8 mouse cellular contexts compared by ENCODE assay signal in the genomic region with DNA sequence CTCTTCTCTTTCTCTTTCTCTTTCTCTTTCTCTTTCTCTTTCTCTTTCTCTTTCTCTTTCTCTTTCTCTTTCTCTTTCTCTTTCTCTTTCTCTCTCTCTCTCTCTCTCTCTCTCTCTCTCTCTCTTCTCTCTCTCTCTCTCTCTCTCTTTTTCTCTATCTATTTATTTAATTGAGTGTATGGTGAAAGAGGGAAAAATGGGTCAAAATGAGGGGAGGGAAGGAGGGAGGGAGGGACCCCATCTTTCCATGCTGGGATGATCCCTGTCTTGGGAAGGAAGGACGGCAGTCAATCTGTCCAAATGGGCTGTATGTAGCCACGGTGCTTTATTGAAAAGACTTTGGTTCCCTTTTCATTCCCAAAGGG. TPM values are rescaled to one million over a fixed set of nuclear protein-coding genes. Genes with fewer than 3 reads are reported as not detected.
A peak's percentile ranks its signal among the peaks of the same experiment; 100 is the strongest.
DNase-seq lines count a peak whose midpoint lies in the region; ATAC-seq and TF ChIP-seq lines count a peak whose summit lies in the region.
"Not testable (repeated sequence)": the region's sequence is repeated elsewhere in the genome, so short reads cannot be mapped to it uniquely, and the experiment has no call there.

No protein-coding gene starts in this region.

- dilution Hi-C loops in CH12.LX (cut with MboI; ENCODE audit: extremely low pct_ligation_motif_present, extremely low pct_unique_long_range_greater_than_20kb, low sequenced_read_pairs), result not testable (repeated sequence)

- TF ChIP-seq EP300 in CH12.LX (IDR thresholded peaks at IDR 0.05; ENCODE audit: low read length), result not testable (repeated sequence)

- ATAC-seq in heart, embryonic 13.5 days (ENCODE audit: extremely low read depth, insufficient number of reproducible peaks, low FRiP score, low TSS enrichment), result not testable (repeated sequence)

- peak overlapping the region; percentile 65; the same call in 1 of the 2 replicates for H3K9ac ChIP-seq in CH12.LX (ENCODE audit: insufficient read depth, low read depth)
- H3K9ac ChIP-seq in heart, embryonic 13.5 days, result not testable (repeated sequence)

- in situ Hi-C loops in CH12.LX (cut with MboI; ENCODE audit: low pct_ligation_motif_present, low pct_unique_long_range_greater_than_20kb, low sequenced_read_pairs), result not testable (repeated sequence)

- peak overlapping the region; percentile 22; the same call in 1 of the 2 replicates for H3K4me2 ChIP-seq in CH12.LX (ENCODE audit: insufficient read depth, low read depth, poor library complexity, severe bottlenecking)
- peak overlapping the region; percentile 52 for H3K4me2 ChIP-seq in heart, embryonic 13.5 days

- TF ChIP-seq RAD21 in CH12.LX (IDR thresholded peaks at IDR 0.05; ENCODE audit: low read depth, low read length), result not testable (repeated sequence)

- not testable (repeated sequence) for H3K79me2 ChIP-seq in CH12.LX (replicated peaks; ENCODE audit: control insufficient read depth, extremely low read depth, insufficient read depth, poor library complexity, severe bottlenecking)

- not testable (repeated sequence) for DNase-seq in CH12.LX (ENCODE audit: extremely low read depth); spleen, adult 2 months (ENCODE audit: low read depth in 1 of 2, low spot score in 2 of 2)
- peak; percentile 19 for DNase-seq in heart, adult 11 months
- DNase-seq in induced T-regulatory cell, adult 2 months (ENCODE audit: low read depth), result peak; percentile 22
- peak; percentile 46 for DNase-seq in naive thymus-derived CD4-positive, alpha-beta T cell, adult 2 months (ENCODE audit: low read depth)

- H3K4me3 ChIP-seq in CH12.LX (replicated peaks in 1 of 3; ENCODE audit: low read depth in 2 of 3, low read length in 2 of 3, poor library complexity in 1 of 3), result peak overlapping the region; percentile 34 to 54 (median 45)
- 0 out of 2 replicates have a peak overlapping the region, but pooled peaks have one; percentile 20 for H3K4me3 ChIP-seq in brown adipose tissue, adult 24 weeks (ENCODE audit: insufficient read depth, low read depth, low read length)
- not testable (repeated sequence) for H3K4me3 ChIP-seq in heart, embryonic 13.5 days
- peak overlapping the region; percentile 88 for H3K4me3 ChIP-seq in megakaryocyte, embryonic 14.5 days (replicated peaks)
- 0 out of 2 replicates have a peak overlapping the region, but pooled peaks have one; percentile 38 for H3K4me3 ChIP-seq in spleen, adult 2 months (ENCODE audit: extremely low read depth, insufficient read depth, insufficient read length)

- H3K9me3 ChIP-seq in CH12.LX (replicated peaks; ENCODE audit: low read length); heart, embryonic 13.5 days; megakaryocyte, embryonic 14.5 days: not testable (repeated sequence)

- TF ChIP-seq POLR2A in CH12.LX (IDR thresholded peaks at IDR 0.05; ENCODE audit: low read depth, low read length); spleen, adult 2 months (IDR thresholded peaks at IDR 0.05; ENCODE audit: low read depth, low read length): not testable (repeated sequence)

- not testable (repeated sequence) for H3K27ac ChIP-seq in CH12.LX (ENCODE audit: insufficient read depth, low read depth); brown adipose tissue, adult 24 weeks (replicated peaks; ENCODE audit: low read depth, low read length); heart, embryonic 13.5 days (replicated peaks); spleen, adult 2 months (ENCODE audit: insufficient read depth, low read length)

- not testable (repeated sequence) for H3K36me3 ChIP-seq in CH12.LX (replicated peaks in 1 of 2; ENCODE audit: control insufficient read depth in 1 of 2, insufficient read depth in 1 of 2, low read length in 1 of 2); heart, embryonic 13.5 days; megakaryocyte, embryonic 14.5 days (replicated peaks; ENCODE audit: low read length); spleen, adult 2 months (ENCODE audit: control insufficient read depth, insufficient read depth, low read length)

- H3K27me3 ChIP-seq in CH12.LX (replicated peaks); heart, embryonic 13.5 days (replicated peaks); megakaryocyte, embryonic 14.5 days (replicated peaks); spleen, adult 2 months (ENCODE audit: control insufficient read depth, insufficient read depth, low read length): not testable (repeated sequence)

- TF ChIP-seq CTCF in CH12.LX (conservative IDR thresholded peaks at IDR 0.05 in 1 of 2, IDR thresholded peaks at IDR 0.05 in 1 of 2; ENCODE audit: low read depth in 2 of 2, low read length in 2 of 2); spleen, adult 2 months (IDR thresholded peaks at IDR 0.05; ENCODE audit: extremely low read depth, insufficient read depth, insufficient read length, insufficient replicate concordance): not testable (repeated sequence)

- H3K4me1 ChIP-seq in CH12.LX (ENCODE audit: control insufficient read depth in 1 of 2, insufficient read depth in 2 of 2), result peaks cover 12 to 31% of the 10 kb centered on the region in 2 experiments
- not testable (repeated sequence) for H3K4me1 ChIP-seq in brown adipose tissue, adult 24 weeks (ENCODE audit: control insufficient read depth, insufficient read depth, insufficient read length, low read length); spleen, adult 2 months (ENCODE audit: control insufficient read depth, insufficient read depth, insufficient read length)
- H3K4me1 ChIP-seq in heart, embryonic 13.5 days, result peaks cover 10% of the 10 kb centered on the region
- peaks cover 41% of the 10 kb centered on the region for H3K4me1 ChIP-seq in megakaryocyte, embryonic 14.5 days

- WGBS in heart, embryonic 13.5 days, result 67% methylated on average over 2 of the region's 2 CpGs
- 89% methylated on average over 2 of the region's 2 CpGs for WGBS in spleen, adult 2 months

TF ChIP-seq in CH12.LX, 34 proteins besides CTCF, POLR2A, EP300 and RAD21:
- peak; percentile 88 for TF ChIP-seq ETS1 (conservative IDR thresholded peaks at IDR 0.05; ENCODE audit: low read depth, low read length)
TF ChIP-seq in CH12.LX: peak in this region for 1; not testable (repeated sequence) for 33.

RNA-seq across cellular contexts. Expression of gene 6030458C11Rik, which starts 23.3 kb away (rescaled TPM):
- total RNA-seq in CH12.LX (2012; rRNA removed) (17.5 and 20.6 TPM in 2 replicates), CH12.LX (2014; rRNA removed) (38.3 and 38.7 TPM in 2 replicates)
- 29.5 and 30.6 TPM in 2 replicates for polyA plus RNA-seq in CH12.LX (2012; ENCODE audit: insufficient read length, low read depth)
- polyA plus RNA-seq in brown adipose tissue, adult 24 weeks (2012; ENCODE audit: insufficient read depth, insufficient read length, missing spikeins), result 7.1 and 7.6 TPM in 2 replicates
- polyA plus RNA-seq in heart, embryonic 13.5 days (2015; fragmentation: Nextera tagmentation; extraction: Ambion mirVana), result 26.8 and 27.2 TPM in 2 replicates
- 2.2 and 2.7 TPM in 2 replicates for polyA plus RNA-seq in megakaryocyte, embryonic 14.5 days (2012; ENCODE audit: insufficient read depth, low replicate concordance)
- polyA plus RNA-seq in spleen, adult 2 months (2012; rRNA removed), result 6.7 and 7.9 TPM in 2 replicates

RNA-seq across cellular contexts. Expression of gene Drosha, which starts 23.5 kb away (rescaled TPM):
- 23.4 and 25.9 TPM in 2 replicates for total RNA-seq in CH12.LX (2012; rRNA removed)
- total RNA-seq in CH12.LX (2014; rRNA removed), result 24.8 and 25.8 TPM in 2 replicates
- 79.2 and 81.9 TPM in 2 replicates for polyA plus RNA-seq in CH12.LX (2012; ENCODE audit: insufficient read length, low read depth)
- 12.8 and 15.7 TPM in 2 replicates for polyA plus RNA-seq in brown adipose tissue, adult 24 weeks (2012; ENCODE audit: insufficient read depth, insufficient read length, missing spikeins)
- polyA plus RNA-seq in heart, embryonic 13.5 days (2015; fragmentation: Nextera tagmentation; extraction: Ambion mirVana), result 24.4 and 25.5 TPM in 2 replicates
- polyA plus RNA-seq in megakaryocyte, embryonic 14.5 days (2012; ENCODE audit: insufficient read depth, low replicate concordance), result 31.5 and 43.1 TPM in 2 replicates
- 10.0 and 10.5 TPM in 2 replicates for polyA plus RNA-seq in spleen, adult 2 months (2012; rRNA removed)
